ENCODE assay signal across 13 mouse cellular contexts in the genomic region with DNA sequence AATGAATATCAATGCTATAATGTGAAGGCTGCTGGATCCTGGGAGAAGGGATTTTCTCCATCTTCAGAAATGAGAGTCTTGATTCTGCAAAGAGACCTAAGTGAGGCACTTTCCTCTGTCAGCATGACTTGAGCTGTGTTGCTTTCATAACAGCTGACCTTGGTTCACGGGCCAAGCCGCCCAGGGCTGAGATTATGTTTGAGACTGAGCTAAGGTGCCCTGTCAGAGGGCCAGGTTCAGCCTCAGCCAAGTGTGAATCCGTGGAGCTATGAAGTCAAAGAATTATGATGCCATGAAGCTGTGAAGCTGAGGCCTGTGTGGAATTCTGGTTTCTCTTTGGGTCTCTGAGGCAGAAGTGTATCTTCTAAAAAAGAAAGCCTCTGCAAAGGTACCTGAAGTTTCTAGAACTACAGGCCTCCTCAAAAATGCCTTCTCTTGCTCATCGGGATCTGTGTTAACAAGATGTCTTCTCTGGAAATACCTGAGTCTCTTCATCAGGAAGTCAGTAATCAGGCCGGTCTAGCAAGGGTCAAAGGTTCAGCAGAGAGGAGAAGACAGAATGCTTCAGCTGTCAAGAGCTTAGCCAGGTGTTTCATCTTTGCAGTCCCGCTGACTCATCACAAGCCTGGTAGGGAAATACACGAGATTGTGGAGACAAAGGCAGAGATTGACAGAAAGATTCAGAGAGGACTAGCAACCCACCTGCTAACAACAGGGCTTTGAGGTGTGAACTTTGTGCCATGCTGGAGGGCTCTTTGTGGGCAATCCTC. TPM values are rescaled to one million over a fixed set of nuclear protein-coding genes. Genes with fewer than 3 reads are reported as not detected.
A peak's percentile ranks its signal among the peaks of the same experiment; 100 is the strongest.
DNase-seq lines count a peak whose midpoint lies in the region; ATAC-seq lines count a peak whose summit lies in the region.
"Had no signal": no experiment of that assay in that cellular context is flagged by ENCODE, and none has a peak within 500 bp of the region (broad histone marks: within the 10 kb centered on the region; RNA-seq: fewer than 3 reads in every experiment).

No protein-coding gene starts in this region.

- H3K9me3 ChIP-seq in midbrain, embryonic 11.5 days (ENCODE audit: control insufficient read depth, low read length) = no peaks in the 10 kb centered on the region
- H3K9me3 ChIP-seq in midbrain, embryonic 14.5 days (ENCODE audit: control insufficient read depth, low read length) = no peaks in the 10 kb centered on the region
- H3K9me3 ChIP-seq: midbrain, embryonic 10.5 days had no signal

- no peak overlapping the region for H3K27ac ChIP-seq in midbrain, embryonic 11.5 days (ENCODE audit: low read depth, low read length)
- no peak overlapping the region for H3K27ac ChIP-seq in midbrain, embryonic 14.5 days (replicated peaks; ENCODE audit: low read depth, low read length)
- H3K27ac ChIP-seq: hindbrain, postnatal 0 days; liver, embryonic 14.5 days; midbrain, embryonic 10.5 days had no signal

- H3K9ac ChIP-seq in midbrain, embryonic 11.5 days (ENCODE audit: low read length) = no peak overlapping the region
- H3K9ac ChIP-seq in midbrain, embryonic 14.5 days (replicated peaks; ENCODE audit: low read length) = no peak overlapping the region
- H3K9ac ChIP-seq: liver, embryonic 14.5 days had no signal

- no peaks in the 10 kb centered on the region for H3K27me3 ChIP-seq in midbrain, embryonic 11.5 days (ENCODE audit: control insufficient read depth, insufficient read depth, low read length)
- H3K27me3 ChIP-seq in midbrain, embryonic 14.5 days (ENCODE audit: control insufficient read depth, insufficient read depth, low read length) = no peaks in the 10 kb centered on the region

- H3K4me2 ChIP-seq in midbrain, embryonic 11.5 days = no peak overlapping the region
- H3K4me2 ChIP-seq in midbrain, embryonic 14.5 days (ENCODE audit: low read length) = no peak overlapping the region

- H3K4me3 ChIP-seq in midbrain, embryonic 11.5 days (ENCODE audit: low read depth, low read length) = no peak overlapping the region
- H3K4me3 ChIP-seq in midbrain, embryonic 14.5 days (replicated peaks; ENCODE audit: low read depth, low read length) = no peak overlapping the region
- H3K4me3 ChIP-seq: erythroblast, embryonic 14.5 days; midbrain, embryonic 10.5 days had no signal

- DNase-seq in gastrocnemius, postnatal 25 days = peak; percentile 25
- DNase-seq in gastrocnemius, postnatal 14 days = no peak
- peak; percentile 56 for DNase-seq in midbrain, embryonic 11.5 days (ENCODE audit: low spot score, missing footprints)
- no peak for DNase-seq in midbrain, embryonic 14.5 days
- DNase-seq in gonadal fat pad, adult 2 months (ENCODE audit: low read depth) = peak; percentile 75
- peak; percentile 73 for DNase-seq in yolk sac, embryonic 10.5 days (ENCODE audit: low spot score)
- DNase-seq in embryo, embryonic 10 days (ENCODE audit: low spot score) = no peak
- DNase-seq: cerebellum, adult 9-10 months had no signal

- intact Hi-C loops in gastrocnemius, postnatal 14 days (cut with DNase I; ENCODE audit: low total_unique reads) = no loop called here

- no peaks in the 10 kb centered on the region for H3K4me1 ChIP-seq in midbrain, embryonic 11.5 days (ENCODE audit: control insufficient read depth, insufficient read depth, low read length)
- H3K4me1 ChIP-seq in midbrain, embryonic 14.5 days (ENCODE audit: control insufficient read depth, insufficient read depth, low read length) = no peaks in the 10 kb centered on the region

- ATAC-seq in midbrain, embryonic 11.5 days (ENCODE audit: low FRiP score) = no peak
- no peak for ATAC-seq in midbrain, embryonic 14.5 days (ENCODE audit: low FRiP score, low TSS enrichment)
- ATAC-seq in monocyte, adult 5-6 weeks (replicated peaks; ENCODE audit: insufficient number of reproducible peaks, low FRiP score, low TSS enrichment, poor library complexity, severe bottlenecking) = no peak
- ATAC-seq: hindbrain, postnatal 0 days had no signal

- WGBS in midbrain, embryonic 11.5 days = 76% methylated on average over 7 of the region's 7 CpGs
- 76% methylated on average over 7 of the region's 7 CpGs for WGBS in midbrain, embryonic 14.5 days

- H3K36me3 ChIP-seq in midbrain, embryonic 11.5 days (ENCODE audit: control insufficient read depth, insufficient read depth, low read length) = no peaks in the 10 kb centered on the region
- H3K36me3 ChIP-seq in midbrain, embryonic 14.5 days (ENCODE audit: control insufficient read depth, insufficient read depth, low read length) = no peaks in the 10 kb centered on the region
- H3K36me3 ChIP-seq: midbrain, embryonic 10.5 days had no signal

RNA-seq across cellular contexts. Expression of gene Ckap4, which starts 11.2 kb away (rescaled TPM):
- 10 to 100 TPM; 15.5 to 16.3 TPM for total RNA-seq in gastrocnemius, postnatal 25 days (2021)
- total RNA-seq in gastrocnemius, postnatal 14 days (2021) = 10 to 100 TPM; 34.0 to 51.7 TPM
- polyA plus RNA-seq in midbrain, embryonic 11.5 days (2014; fragmentation: Nextera tagmentation; extraction: Ambion mirVana) = 83.6 and 89.2 TPM in 2 replicates
- 57.2 and 71.5 TPM in 2 replicates for polyA plus RNA-seq in midbrain, embryonic 14.5 days (2014; fragmentation: Nextera tagmentation; extraction: Ambion mirVana)
- 18.9 and 24.3 TPM in 2 replicates for polyA plus RNA-seq in gonadal fat pad, adult 2 months (2012; rRNA removed)
- 11.0 to 16.6 TPM (median 12.2 TPM) in 3 replicates for total RNA-seq in monocyte, adult 5-6 weeks (2017)

RNA-seq across cellular contexts. Expression of gene Tcp11l2, which starts 31.4 kb away (rescaled TPM):
- 10 to 100 TPM; 39.2 to 47.0 TPM for total RNA-seq in gastrocnemius, postnatal 25 days (2021)
- 100 to 1,000 TPM in 1 of 2 experiments, 10 to 100 TPM in 1; 68.4 to 118 TPM for total RNA-seq in gastrocnemius, postnatal 14 days (2021)
- polyA plus RNA-seq in midbrain, embryonic 11.5 days (2014; fragmentation: Nextera tagmentation; extraction: Ambion mirVana) = 9.4 and 10.7 TPM in 2 replicates
- polyA plus RNA-seq in midbrain, embryonic 14.5 days (2014; fragmentation: Nextera tagmentation; extraction: Ambion mirVana) = 17.3 and 22.1 TPM in 2 replicates
- 36.2 and 49.7 TPM in 2 replicates for polyA plus RNA-seq in gonadal fat pad, adult 2 months (2012; rRNA removed)
- total RNA-seq in monocyte, adult 5-6 weeks (2017) = 38.5 to 76.5 TPM (median 57.3 TPM) in 3 replicates

Comparison
In these comparisons a context has a peak if more than half of its experiments do, and no peak if none do; other contexts are left out.
1. DNase-seq: peak in gastrocnemius, postnatal 25 days (single experiment), midbrain, embryonic 11.5 days (single experiment), gonadal fat pad, adult 2 months (single experiment) and yolk sac, embryonic 10.5 days (single experiment); none in gastrocnemius, postnatal 14 days (single experiment), midbrain, embryonic 14.5 days (single experiment) and embryo, embryonic 10 days (single experiment).